15 mouse cellular contexts compared by ENCODE assay signal in the genomic region with DNA sequence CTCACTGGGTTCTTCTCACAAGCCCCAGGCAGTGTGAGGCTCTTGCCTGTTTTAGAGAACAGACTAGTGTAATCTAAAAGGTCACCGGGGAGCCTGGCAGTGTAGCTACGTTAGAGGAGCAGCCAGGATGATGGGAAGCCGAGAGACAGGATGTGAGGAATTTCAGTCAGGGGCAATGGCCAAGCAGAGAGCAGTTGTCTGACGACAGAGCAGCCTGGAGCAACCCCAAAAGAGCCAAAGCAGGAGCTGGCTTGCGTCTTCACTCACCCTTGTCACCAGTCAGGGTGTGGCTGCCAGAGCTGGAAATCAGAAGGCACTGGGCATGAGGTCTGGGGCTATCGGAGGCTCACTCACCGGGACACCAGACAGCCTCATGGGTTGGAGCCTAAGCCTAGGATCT. TPM values are rescaled to one million over a fixed set of nuclear protein-coding genes. Genes with fewer than 3 reads are reported as not detected.
DNase-seq lines count a peak whose midpoint lies in the region; ATAC-seq lines count a peak whose summit lies in the region.
"Had no signal": no experiment of that assay in that cellular context is flagged by ENCODE, and none has a peak within 500 bp of the region (broad histone marks: within the 10 kb centered on the region; RNA-seq: fewer than 3 reads in every experiment).

No protein-coding gene starts in this region.

- no peaks in the 10 kb centered on the region for H3K36me3 ChIP-seq in hindbrain, embryonic 10.5 days
- H3K36me3 ChIP-seq in hindbrain, embryonic 12.5 days, result no peaks in the 10 kb centered on the region
- H3K36me3 ChIP-seq: limb, embryonic 15.5 days had no signal

- H3K4me1 ChIP-seq in hindbrain, embryonic 10.5 days (replicated peaks), result peaks cover 72% of the 10 kb centered on the region
- H3K4me1 ChIP-seq in hindbrain, embryonic 12.5 days, result peaks cover 32% of the 10 kb centered on the region

- WGBS in hindbrain, embryonic 10.5 days, result 62% methylated on average over 7 of the region's 7 CpGs
- 60% methylated on average over 7 of the region's 7 CpGs for WGBS in hindbrain, embryonic 12.5 days

- H3K27ac ChIP-seq in hindbrain, embryonic 10.5 days, result peak overlapping the region; percentile 57
- H3K27ac ChIP-seq in hindbrain, embryonic 12.5 days, result no peak overlapping the region
- H3K27ac ChIP-seq: forebrain, embryonic 13.5 days; limb, embryonic 15.5 days had no signal

- DNase-seq in hindbrain, embryonic 10.5 days (ENCODE audit: low spot score), result no peak
- peak; percentile 83 for DNase-seq in adipocyte (ENCODE audit: low spot score)
- peak; percentile 36 to 51 for DNase-seq in gastrocnemius, postnatal 36 days
- DNase-seq in heart, postnatal 4 days, result peak; percentile 59
- DNase-seq in urinary bladder, postnatal 10 days (ENCODE audit: low spot score), result no peak
- DNase-seq in left cerebral cortex, postnatal 36 days (ENCODE audit: low spot score in 2 of 2), result no peak
- no peak for DNase-seq in kidney, adult 18-20 months

- no peaks in the 10 kb centered on the region for H3K9me3 ChIP-seq in hindbrain, embryonic 10.5 days
- H3K9me3 ChIP-seq in hindbrain, embryonic 12.5 days (replicated peaks), result no peaks in the 10 kb centered on the region
- H3K9me3 ChIP-seq: forebrain, embryonic 13.5 days; limb, embryonic 15.5 days had no signal

- no peaks in the 10 kb centered on the region for H3K27me3 ChIP-seq in hindbrain, embryonic 10.5 days (ENCODE audit: insufficient read depth, poor library complexity, severe bottlenecking)
- H3K27me3 ChIP-seq in hindbrain, embryonic 12.5 days, result no peaks in the 10 kb centered on the region
- H3K27me3 ChIP-seq: forebrain, embryonic 13.5 days; limb, embryonic 15.5 days; Patski had no signal

- H3K4me3 ChIP-seq in hindbrain, embryonic 10.5 days, result no peak overlapping the region
- no peak overlapping the region for H3K4me3 ChIP-seq in hindbrain, embryonic 12.5 days
- H3K4me3 ChIP-seq: forebrain, embryonic 13.5 days; limb, embryonic 15.5 days had no signal

- no peak overlapping the region for H3K4me2 ChIP-seq in hindbrain, embryonic 12.5 days (replicated peaks)
- H3K4me2 ChIP-seq: forebrain, embryonic 13.5 days; limb, embryonic 15.5 days had no signal

- ATAC-seq in hindbrain, embryonic 12.5 days (ENCODE audit: low FRiP score), result no peak
- ATAC-seq: CD4-positive, CD25-positive, alpha-beta regulatory T cell, adult 4 months; forebrain, embryonic 13.5 days; intestine, postnatal 0 days; Patski had no signal

- intact Hi-C loops in gastrocnemius, postnatal 36 days (cut with DNase I), result no loop called here
- intact Hi-C loops in left cerebral cortex, postnatal 36 days (cut with DNase I), result no loop called here

- H3K9ac ChIP-seq in hindbrain, embryonic 12.5 days, result no peak overlapping the region
- H3K9ac ChIP-seq: forebrain, embryonic 13.5 days; limb, embryonic 15.5 days had no signal

RNA-seq across cellular contexts. Expression of a gene that starts 26.5 kb away (rescaled TPM):
- 23.4 and 26.1 TPM in 2 replicates for polyA plus RNA-seq in hindbrain, embryonic 10.5 days (2016; fragmentation: Nextera tagmentation; extraction: Ambion mirVana)
- 13.6 and 15.9 TPM in 2 replicates for polyA plus RNA-seq in hindbrain, embryonic 12.5 days (2016; fragmentation: Nextera tagmentation; extraction: Ambion mirVana)
- total RNA-seq in gastrocnemius, postnatal 36 days (2021), result 10 to 100 TPM; 14.1 to 15.9 TPM
- total RNA-seq in heart, postnatal 4 days (2021), result 1 to 10 TPM; 8.9 to 9.0 TPM
- 1 to 10 TPM; 6.2 to 7.4 TPM for total RNA-seq in left cerebral cortex, postnatal 36 days (2021)
- total RNA-seq: hematopoietic stem cell, adult 5-6 weeks; megakaryocyte progenitor cell, adult 5-6 weeks had no signal

Comparison
In these comparisons a context has a peak if more than half of its experiments do, and no peak if none do; other contexts are left out.
1. DNase-seq: peak in adipocyte (single experiment), gastrocnemius, postnatal 36 days (2 of 2) and heart, postnatal 4 days (single experiment); none in hindbrain, embryonic 10.5 days (single experiment), urinary bladder, postnatal 10 days (single experiment), left cerebral cortex, postnatal 36 days (0 of 2) and kidney, adult 18-20 months (single experiment).